ENCODE assay signal across 8 mouse cellular contexts in genomic region chr5:137734289-137735061, GRCm38 (mm10). TPM values are rescaled to one million over a fixed set of nuclear protein-coding genes. Genes with fewer than 3 reads are reported as not detected.
A peak's percentile ranks its signal among the peaks of the same experiment; 100 is the strongest.
DNase-seq lines count a peak whose midpoint lies in the region; ATAC-seq lines count a peak whose summit lies in the region.

No protein-coding gene starts in this region.

- H3K27ac ChIP-seq in kidney, embryonic 16.5 days (ENCODE audit: low read length) = no peak overlapping the region
- H3K27ac ChIP-seq in neural tube, embryonic 14.5 days (ENCODE audit: low read depth, low read length) = peak overlapping the region; percentile 95

- 0 out of 2 replicates have a peak overlapping the region, but pooled peaks have one; percentile 35 for H3K9ac ChIP-seq in kidney, embryonic 16.5 days (replicated peaks; ENCODE audit: low read length)
- peak overlapping the region; percentile 46 for H3K9ac ChIP-seq in neural tube, embryonic 14.5 days (replicated peaks; ENCODE audit: low read depth, low read length)

- 0 out of 2 replicates have a peak, but pooled peaks cover 6% of the 10 kb centered on the region for H3K4me1 ChIP-seq in kidney, embryonic 16.5 days (ENCODE audit: insufficient read depth, low read length)
- H3K4me1 ChIP-seq in neural tube, embryonic 14.5 days (ENCODE audit: control insufficient read depth, insufficient read depth, low read length) = peaks cover 55% of the 10 kb centered on the region

- H3K4me3 ChIP-seq in kidney, embryonic 16.5 days (ENCODE audit: low read length) = no peak overlapping the region
- H3K4me3 ChIP-seq in neural tube, embryonic 14.5 days (ENCODE audit: low read depth, low read length) = peak overlapping the region; percentile 26; the same call in 1 of the 2 replicates

- no peak for ATAC-seq in kidney, embryonic 16.5 days (ENCODE audit: low FRiP score, low TSS enrichment)
- peak; percentile 98 for ATAC-seq in neural tube, embryonic 14.5 days (ENCODE audit: low read depth)

- no peaks in the 10 kb centered on the region for H3K27me3 ChIP-seq in kidney, embryonic 16.5 days (ENCODE audit: insufficient read depth, low read length)
- no peaks in the 10 kb centered on the region for H3K27me3 ChIP-seq in neural tube, embryonic 14.5 days (ENCODE audit: control insufficient read depth, insufficient read depth, low read length)

- DNase-seq in kidney, adult 18-20 months = no peak
- DNase-seq in frontal cortex, postnatal 14 days (ENCODE audit: low spot score in 2 of 2) = peak; percentile 80 to 92
- DNase-seq in left cerebral cortex, adult 9 months (ENCODE audit: low spot score in 2 of 2) = peak; percentile 92 to 95
- no peak for DNase-seq in kidney, postnatal 36 days
- no peak for DNase-seq in spleen, postnatal 36 days (ENCODE audit: low spot score in 2 of 2)
- no peak for DNase-seq in spleen, postnatal 4 days (ENCODE audit: low spot score in 2 of 2)

- H3K36me3 ChIP-seq in kidney, embryonic 16.5 days (ENCODE audit: insufficient read depth, low read length) = peaks cover 20% of the 10 kb centered on the region; the same call in 1 of the 2 replicates
- peaks cover 31% of the 10 kb centered on the region for H3K36me3 ChIP-seq in neural tube, embryonic 14.5 days (ENCODE audit: control insufficient read depth, insufficient read depth, low read length)

- 62% methylated on average over 6 of the region's 6 CpGs for WGBS in kidney, embryonic 16.5 days
- WGBS in neural tube, embryonic 14.5 days = 41% methylated on average over 6 of the region's 6 CpGs

- no peak overlapping the region for H3K4me2 ChIP-seq in kidney, embryonic 16.5 days (replicated peaks; ENCODE audit: low read depth, low read length)
- H3K4me2 ChIP-seq in neural tube, embryonic 14.5 days (ENCODE audit: low read depth, low read length) = peak overlapping the region; percentile 55

- no peaks in the 10 kb centered on the region for H3K9me3 ChIP-seq in kidney, embryonic 16.5 days (ENCODE audit: low read length)
- H3K9me3 ChIP-seq in neural tube, embryonic 14.5 days (ENCODE audit: control insufficient read depth, low read length) = no peaks in the 10 kb centered on the region

RNA-seq across cellular contexts. Expression of gene Nyap1, which starts 6.9 kb away (rescaled TPM):
- 2.1 and 2.2 TPM in 2 replicates for polyA plus RNA-seq in kidney, embryonic 16.5 days (2015; fragmentation: Nextera tagmentation; extraction: Ambion mirVana)
- polyA plus RNA-seq in neural tube, embryonic 14.5 days (2014; fragmentation: Nextera tagmentation; extraction: Ambion mirVana) = 13.6 and 22.3 TPM in 2 replicates

RNA-seq across cellular contexts. Expression of gene Tsc22d4, which starts 11.1 kb away (rescaled TPM):
- 126 and 129 TPM in 2 replicates for polyA plus RNA-seq in kidney, embryonic 16.5 days (2015; fragmentation: Nextera tagmentation; extraction: Ambion mirVana)
- polyA plus RNA-seq in neural tube, embryonic 14.5 days (2014; fragmentation: Nextera tagmentation; extraction: Ambion mirVana) = 80.1 and 85.1 TPM in 2 replicates

RNA-seq across cellular contexts. Expression of gene Ppp1r35, which starts 44.2 kb away (rescaled TPM):
- 26.0 and 32.1 TPM in 2 replicates for polyA plus RNA-seq in kidney, embryonic 16.5 days (2015; fragmentation: Nextera tagmentation; extraction: Ambion mirVana)
- 37.8 and 43.7 TPM in 2 replicates for polyA plus RNA-seq in neural tube, embryonic 14.5 days (2014; fragmentation: Nextera tagmentation; extraction: Ambion mirVana)

RNA-seq across cellular contexts. Expression of gene Agfg2, which starts 49.9 kb away (rescaled TPM):
- 17.2 and 21.1 TPM in 2 replicates for polyA plus RNA-seq in kidney, embryonic 16.5 days (2015; fragmentation: Nextera tagmentation; extraction: Ambion mirVana)
- polyA plus RNA-seq in neural tube, embryonic 14.5 days (2014; fragmentation: Nextera tagmentation; extraction: Ambion mirVana) = 11.3 and 12.9 TPM in 2 replicates

RNA-seq across cellular contexts. Expression of gene Mepce, which starts 53.0 kb away (rescaled TPM):
- polyA plus RNA-seq in kidney, embryonic 16.5 days (2015; fragmentation: Nextera tagmentation; extraction: Ambion mirVana) = 11.0 and 11.2 TPM in 2 replicates
- polyA plus RNA-seq in neural tube, embryonic 14.5 days (2014; fragmentation: Nextera tagmentation; extraction: Ambion mirVana) = 13.1 and 17.0 TPM in 2 replicates

Comparison
In these comparisons a context has a peak if more than half of its experiments do, and no peak if none do; other contexts are left out.
1. DNase-seq: peak in frontal cortex, postnatal 14 days (2 of 2) and left cerebral cortex, adult 9 months (2 of 2); none in kidney, adult 18-20 months (single experiment), kidney, postnatal 36 days (0 of 2), spleen, postnatal 36 days (0 of 2) and spleen, postnatal 4 days (0 of 2).